Mouse (Mus musculus) gonadal fat pad, adult 2 months (tissue): ENCODE results near the gene Adat2. TPM values are rescaled to one million over a fixed set of nuclear protein-coding genes. Genes with fewer than 3 reads are reported as not detected.

Source experiments
- DNase-seq: peaks from one replicate; pipeline ENCODE4 v3.0.0-alpha.2; 2012; ENCODE audit warnings: low read depth
- polyA plus RNA-seq: library from polyadenylated mRNA; depleted of rRNA; stranded (reverse); fragments of >200 nt; gene quantifications from 2 replicates; pipeline ENCODE4 v1.2.3, GENCODE M21; 2012; rRNA removed

The Adat2 gene
- 4.9 and 6.1 TPM in 2 replicates for polyA plus RNA-seq

DNA sequence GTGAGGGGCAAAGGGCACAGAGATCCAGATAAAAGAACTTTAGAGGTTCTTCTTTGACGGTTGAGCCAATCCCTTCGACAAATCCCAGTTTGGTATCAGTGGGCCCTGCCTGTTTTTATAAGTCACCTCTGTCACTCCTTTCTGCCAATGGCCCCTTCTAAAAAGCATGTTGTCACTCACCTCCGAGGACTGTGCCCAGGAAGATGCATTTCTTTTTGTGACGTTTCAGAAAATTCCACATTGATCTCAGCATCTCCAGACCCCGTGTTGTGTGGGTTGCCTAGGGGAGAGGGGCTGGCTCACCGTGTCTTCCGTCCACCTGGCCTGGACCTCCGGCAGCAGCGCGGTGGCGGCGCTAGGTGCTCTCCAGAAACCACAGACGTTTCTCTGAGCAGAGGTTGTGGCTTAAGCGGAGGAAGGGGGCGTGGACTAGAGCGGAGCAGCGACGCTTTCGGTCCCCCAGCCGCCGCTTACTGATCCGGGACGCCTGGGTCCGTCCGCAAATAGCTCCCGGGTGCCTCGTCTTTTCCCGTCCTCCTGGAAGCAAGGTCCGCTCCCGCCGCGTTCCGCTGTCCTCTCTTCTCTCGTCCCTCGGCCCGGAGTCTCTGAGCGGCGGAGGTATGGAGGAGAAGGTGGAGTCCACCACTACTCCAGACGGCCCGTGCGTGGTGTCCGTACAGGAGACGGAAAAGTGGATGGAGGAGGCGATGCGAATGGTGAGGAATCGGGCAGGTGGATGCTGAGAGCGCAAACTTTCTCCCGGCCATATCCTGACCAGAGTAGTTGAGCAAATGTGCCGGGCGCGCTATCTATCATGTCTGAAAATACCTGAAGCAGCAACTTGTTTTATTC is at the start of gene Adat2, which contains the start of gene Pex3:
Gene Adat2 (plus strand): TSS at position 249 of the 852 bp plus-strand sequence.
Gene Pex3 (minus strand): TSS at position 497 of the 852 bp plus-strand sequence.
- no peak for DNase-seq

DNA sequence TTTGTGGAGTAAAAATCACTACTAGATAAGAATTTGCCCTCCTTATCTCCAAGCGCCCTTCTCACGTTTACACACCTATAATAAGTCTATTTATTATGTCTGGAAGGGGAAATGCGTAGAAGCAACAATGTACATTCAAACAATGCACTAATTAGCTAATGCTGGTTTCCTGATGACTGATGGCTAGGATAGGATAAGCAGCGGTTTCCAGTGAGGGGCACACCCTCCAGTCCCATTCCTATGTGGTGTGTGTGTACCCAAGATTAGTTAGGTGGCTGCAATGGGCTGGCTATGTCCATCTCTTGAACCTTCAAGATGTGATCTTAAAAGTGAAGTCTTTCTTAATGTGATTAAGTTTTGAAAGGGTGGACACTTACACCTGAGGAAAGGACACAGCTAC is 30.8 kb upstream of the Adat2 start:
- no peak for DNase-seq

DNA sequence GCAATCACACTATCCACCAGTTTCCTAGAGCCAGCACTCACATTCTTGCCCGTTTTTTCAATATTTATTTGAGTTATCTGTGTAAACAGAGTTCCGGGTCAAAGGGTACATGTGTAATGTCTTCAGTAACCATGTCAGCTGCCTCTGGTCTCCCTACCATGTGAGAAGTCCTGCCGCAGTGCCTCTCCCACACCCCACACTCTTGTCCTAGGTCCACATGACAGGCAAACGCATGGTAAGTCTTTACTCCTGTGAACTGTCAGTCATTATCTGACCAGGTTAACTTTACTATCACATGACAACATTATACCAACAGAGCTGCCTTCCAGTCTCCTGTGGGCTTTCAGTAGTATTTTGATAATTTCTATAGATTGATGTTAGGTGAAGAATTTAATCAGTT is 24.5 kb upstream of the Adat2 start:
- no peak for DNase-seq

DNA sequence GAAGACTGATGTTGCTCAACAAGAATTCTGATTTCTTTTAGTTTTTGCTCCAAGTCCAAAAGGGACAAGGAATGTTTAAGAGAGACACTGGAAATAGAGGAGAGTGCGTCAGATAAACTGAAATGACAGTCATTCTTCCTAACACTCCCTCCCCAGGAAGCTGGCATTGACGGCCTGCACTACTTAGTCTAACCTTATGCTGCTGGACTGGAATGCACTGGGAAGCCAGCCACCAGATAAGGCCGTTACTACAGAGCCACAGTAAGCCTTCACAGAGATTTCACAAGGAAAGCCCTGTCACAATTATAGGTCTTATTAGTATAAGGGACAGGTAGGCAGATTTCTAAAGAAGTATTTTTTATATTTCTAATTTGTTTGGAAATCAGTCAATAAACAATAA is 17.9 kb upstream of the Adat2 start:
- DNase-seq, result no peak

DNA sequence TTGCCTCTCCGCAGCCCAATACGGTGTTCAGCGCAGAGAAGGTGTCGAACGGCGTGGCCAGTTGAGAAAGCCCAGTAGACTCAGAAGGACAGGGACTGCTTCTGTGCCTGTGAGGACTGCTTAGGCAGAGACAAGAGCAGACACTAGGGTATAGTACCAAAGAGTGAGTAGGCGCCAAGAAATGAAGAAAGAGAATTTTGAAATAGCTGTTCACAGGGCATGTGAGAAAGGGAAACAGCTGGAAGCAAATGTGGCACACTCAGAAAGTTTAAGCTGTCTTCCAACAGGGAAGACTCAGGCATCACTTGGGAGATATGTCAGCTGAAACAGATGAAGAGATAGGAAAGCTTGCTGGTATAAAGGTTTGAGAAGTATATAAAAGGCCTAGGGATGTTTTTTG is 16.0 kb upstream of the Adat2 start:
- DNase-seq, result peak; percentile 62

DNA sequence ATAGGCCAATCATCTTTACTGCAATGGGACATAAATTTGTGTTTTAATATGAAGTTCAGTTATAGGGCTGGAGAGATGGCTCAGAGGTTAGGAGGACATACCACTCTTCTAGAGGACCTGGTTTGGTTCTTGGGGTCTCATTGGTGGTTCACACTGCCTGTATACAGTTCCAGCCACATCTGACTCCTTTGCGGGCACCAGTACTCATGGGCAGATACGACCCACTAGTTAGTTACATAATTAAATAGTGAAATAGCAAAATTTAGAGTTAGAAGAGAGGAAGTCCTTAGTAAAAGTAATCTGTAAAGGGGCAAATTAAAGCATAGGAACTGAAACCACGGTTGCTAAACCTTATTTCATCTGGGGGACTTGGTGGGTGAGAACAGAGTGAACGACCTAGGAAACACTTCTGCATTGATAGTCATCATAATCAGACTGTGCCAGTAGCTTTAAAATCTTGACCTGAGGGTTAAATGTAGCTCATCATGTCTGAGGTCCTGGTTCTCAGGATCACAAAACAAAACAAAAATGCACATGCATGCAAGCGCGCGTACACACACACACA is 12.8 kb upstream of the Adat2 start:
- no peak for DNase-seq

DNA sequence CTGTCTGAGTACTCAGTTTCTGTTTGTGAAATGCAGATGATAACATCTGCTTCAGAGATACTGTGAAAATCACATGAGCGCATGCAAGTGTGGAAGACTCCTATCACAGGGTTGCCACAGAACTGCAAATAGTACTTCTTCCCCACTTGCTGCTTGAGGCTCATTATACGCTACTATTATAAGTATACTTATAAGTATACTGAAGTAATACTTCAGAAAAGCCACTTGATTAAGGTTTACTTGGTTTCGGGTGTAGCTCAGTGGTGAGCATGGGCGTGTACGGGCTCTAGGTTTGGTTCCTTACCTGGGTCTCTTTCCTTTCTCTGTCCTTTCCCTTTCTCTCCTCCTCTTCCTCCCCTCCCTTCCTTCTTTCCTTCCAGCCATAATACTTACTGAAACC is 11.0 kb upstream of the Adat2 start:
- no peak for DNase-seq

DNA sequence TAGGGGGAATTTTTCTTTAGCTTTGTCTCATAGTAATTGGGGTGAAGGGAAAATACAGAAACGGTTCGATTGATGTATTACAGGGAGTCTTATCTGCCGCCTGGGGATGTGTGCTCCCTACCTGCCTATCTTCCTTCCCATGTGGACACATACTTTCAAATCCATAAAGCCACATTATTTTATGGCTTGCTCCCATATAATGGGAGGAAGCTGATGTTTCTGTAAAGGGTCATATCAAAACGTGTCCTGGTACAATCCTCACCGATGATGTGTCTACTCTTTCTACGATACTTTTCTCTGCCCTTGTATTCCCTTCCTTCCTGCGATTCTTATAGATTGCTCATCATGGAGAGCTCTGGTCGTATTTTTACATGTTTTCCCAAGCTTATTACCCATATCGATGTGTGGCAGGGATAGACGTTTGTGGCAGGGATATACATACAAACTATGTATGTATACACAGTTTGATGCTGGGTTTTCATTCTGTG is 848 bp downstream of the Adat2 start:
- DNase-seq, result no peak

DNA sequence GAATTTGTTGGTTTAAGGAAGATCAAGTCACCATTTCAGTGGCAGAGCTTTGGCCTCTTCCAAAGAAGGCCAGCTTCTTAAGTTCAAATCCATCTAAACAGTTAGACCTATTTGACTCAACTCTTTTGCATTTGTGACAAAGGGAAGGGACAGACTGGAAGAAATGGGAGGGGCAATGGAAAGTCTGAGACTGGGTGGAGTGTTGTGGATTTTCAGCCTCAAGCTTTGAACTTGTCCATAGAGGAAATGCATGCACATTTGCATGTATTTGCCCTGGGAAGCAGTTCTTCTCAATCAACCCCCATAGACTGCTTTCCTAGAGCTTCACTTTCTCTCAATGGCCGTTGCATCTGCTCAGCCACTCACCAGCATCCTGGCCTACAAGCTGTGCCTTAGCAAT is 1.6 kb downstream of the Adat2 start:
- DNase-seq, result no peak

DNA sequence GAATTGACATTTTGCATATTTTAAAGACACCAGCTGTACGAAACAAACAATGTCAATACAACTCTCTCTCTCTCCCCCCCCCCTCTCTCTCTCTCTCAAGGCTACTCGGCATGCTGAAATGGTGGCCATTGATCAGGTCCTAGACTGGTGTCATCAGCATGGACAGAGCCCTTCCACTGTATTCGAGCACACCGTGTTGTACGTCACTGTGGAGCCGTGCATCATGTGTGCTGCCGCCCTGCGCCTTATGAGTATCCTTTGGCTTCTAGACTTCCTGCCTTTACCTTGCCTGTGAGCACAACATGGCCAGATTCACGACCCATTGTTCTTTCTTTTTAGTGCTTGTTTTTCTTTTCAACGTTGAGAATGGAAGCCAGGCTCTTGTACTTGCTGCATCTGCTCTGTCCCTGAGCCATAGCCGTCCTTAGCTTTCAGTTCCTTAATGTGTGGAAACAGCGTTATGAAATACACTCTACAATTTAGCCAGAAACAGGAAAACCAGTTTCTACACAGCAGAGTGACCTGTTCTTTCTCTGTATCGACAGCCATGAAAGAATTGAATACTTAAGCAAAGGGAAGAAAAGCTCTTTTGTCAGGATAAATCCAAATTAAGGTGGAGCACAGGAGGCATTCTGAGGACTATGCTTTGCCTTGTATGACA is 7.5 kb downstream of the Adat2 start:
- no peak for DNase-seq

DNA sequence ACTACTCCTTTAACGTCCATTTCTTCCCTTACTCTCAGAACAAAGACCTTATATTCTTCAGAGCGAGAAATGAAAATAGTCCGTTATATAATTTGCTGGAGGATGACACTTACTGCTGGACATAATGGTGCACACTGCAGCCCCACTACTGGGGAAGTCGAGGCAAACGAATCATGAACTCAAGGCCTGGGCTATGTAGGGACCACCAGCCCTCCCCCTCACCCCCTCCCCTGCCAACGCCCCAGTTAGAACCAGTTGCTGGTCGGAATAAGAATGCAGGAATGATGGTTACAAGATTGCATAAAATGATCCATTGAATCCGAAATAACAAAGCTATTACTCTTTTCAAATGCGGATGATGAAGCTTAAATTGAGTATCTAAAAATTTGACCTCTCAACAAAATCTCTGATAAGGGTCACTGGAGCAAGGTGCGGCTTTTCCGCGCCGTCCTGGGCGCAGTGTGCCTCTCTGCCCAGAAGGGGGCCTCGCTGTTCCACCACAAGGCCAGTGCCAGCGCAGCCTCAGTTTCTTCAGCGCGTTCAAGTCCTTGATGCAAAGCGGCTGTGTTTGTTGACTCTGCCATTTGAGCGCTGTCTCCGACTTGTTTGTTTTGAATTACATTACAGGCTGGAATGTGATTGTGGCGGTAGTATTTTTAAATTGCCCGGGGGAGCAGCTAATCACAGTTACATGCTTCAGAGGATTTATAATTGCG is 11.8 kb downstream of the Adat2 start:
- no peak for DNase-seq

DNA sequence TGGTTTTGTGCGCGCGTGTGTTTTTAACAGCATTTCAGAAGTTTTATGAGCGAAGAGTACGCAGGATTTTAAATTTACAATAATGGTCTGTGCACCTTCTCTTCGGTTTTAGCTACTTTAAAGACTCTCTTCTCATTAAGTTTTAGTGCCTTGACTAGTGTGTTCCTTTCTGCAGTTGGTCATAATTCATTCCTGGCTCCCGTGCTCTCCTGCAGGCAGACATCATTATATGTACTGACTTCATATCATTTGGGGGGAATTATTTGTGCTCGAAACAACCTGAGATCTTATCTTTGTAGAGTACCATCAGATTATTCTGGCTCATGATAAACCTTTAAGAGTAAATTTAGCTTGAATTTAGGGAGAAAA is 12.4 kb downstream of the Adat2 start:
- no peak for DNase-seq

DNA sequence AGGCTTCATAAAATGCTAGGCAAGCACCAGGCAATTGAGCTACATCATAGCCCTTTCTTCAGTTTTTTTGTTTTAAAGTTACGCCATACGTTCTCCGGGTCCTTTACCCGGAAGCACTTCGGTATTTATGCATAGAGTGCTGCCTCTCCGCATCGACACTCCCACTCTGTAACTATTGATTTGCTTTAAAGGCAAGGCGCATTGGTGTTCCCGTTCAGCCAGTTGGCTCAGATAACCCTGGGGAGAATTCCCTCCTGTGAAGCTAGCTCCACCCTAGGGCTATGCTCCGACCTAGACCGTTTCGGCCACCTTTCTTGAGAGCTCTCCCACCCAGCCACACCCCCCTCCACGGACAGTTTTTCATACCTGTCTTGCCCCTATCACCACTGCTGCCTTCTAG is 13.7 kb downstream of the Adat2 start:
- no peak for DNase-seq

DNA sequence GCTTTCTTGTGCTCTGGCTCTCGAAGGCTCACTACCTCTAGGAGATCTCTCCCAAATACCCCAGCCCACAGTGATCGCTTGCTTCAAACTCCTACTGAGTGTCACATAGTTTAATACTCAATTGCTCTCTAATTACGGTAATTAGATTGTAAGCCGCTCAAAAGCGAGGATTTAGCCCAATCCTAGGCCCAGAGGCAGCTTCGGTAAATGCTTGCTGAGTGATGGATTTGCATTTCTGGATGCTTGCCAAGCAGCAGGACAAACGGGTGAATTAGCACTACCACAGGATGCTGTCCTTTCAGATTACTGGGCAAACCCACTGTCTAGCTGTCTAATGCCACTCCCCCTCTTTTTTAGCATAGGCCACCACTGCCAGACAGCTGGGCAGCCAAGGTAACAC is 17.1 kb downstream of the Adat2 start:
- DNase-seq, result no peak

DNA sequence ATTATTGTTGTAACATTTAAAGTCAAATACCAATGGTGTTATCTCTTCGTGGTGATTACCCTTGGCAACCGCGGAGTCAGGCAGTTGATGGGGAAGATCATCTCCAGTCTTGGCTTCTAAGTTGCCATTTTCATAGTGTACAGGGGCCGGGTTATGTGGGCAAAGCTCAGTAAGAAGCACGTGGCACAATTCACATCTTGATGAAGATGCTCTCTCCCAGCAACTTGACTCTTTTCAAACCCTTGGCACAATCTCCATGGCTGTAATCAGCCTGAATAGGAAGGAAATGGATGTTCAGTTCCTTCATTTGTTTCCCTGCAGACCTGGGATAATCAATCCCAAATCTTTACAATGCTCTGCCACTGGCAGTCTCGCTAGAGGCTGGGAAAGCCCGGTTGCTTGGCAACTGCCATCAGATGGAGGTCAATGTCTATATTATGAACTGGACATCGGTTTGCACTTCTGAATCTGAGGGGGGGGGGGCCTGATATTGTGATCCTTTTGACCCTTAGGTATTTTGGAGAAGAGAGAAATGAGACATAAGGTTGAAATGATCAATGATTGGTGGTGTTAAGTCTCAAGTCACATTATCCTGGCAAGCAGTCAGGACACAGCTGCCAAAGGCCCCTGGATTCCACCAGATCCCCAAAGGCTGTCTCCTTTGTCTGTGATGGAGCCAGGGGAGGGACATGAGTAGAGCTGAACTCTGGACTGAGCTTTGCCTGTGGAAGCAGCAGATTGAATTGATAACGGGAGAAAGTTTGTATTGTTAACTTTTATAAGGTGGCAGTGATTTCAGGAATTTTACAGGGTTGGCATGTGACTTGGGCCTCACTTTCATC is 18.2 kb downstream of the Adat2 start:
- no peak for DNase-seq

DNA sequence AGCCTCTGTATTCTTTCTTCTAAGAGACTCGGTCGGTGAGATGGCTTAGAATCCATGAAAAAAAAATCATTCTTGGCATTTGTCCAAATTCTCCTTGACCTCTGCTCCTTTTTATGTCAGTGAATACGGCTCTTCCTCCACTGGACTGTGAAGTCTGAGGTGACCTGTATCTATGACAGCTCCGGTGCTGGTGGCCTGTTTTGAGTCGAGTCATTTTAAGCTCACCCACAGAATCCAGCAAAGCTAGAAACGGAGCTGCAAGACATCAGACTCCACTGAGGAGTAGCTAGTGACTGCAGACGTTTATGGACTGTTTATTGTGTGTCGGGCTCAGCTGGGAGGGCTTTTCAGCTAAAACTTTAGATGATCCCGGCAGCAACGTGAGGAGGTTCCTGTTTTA is 19.3 kb downstream of the Adat2 start:
- DNase-seq, result no peak

DNA sequence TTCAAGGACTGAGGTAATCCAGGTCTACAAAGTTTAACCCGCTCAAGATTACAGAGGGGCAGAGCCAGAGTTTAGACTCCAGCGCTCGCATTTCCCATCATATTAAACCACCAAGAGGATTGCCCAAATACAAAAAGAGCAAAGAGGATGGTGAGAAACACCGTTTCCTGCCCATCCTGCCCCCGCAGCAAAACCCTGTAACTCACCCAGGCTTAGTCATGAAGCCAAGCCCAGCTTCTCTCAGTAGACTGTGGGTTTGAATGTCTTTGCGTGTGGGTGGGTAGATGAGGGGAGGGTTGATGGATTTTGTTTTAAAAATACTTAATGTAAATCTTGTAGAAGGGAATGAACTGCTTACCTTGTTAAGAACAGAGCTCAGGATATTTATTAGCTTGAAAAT is 19.7 kb downstream of the Adat2 start:
- no peak for DNase-seq

DNA sequence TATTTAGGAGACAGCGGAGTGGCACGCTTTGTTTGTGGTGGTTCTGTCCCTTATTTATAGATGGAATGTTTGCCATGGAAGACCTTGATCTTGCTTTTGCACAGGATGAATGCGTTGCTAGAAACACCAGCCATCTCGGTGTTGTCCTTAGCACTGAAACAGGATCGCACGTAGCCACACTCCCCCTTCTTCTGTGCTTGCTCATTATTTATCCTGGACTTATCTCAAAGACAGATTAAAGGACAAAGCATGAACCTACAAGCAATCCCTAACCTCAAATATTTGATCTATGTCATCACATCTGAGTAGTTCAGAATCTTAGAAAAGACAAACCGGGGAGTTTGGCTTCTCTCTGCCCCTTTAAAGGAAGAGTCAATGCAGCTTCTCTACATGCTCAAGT is 24.4 kb downstream of the Adat2 start:
- DNase-seq, result no peak

DNA sequence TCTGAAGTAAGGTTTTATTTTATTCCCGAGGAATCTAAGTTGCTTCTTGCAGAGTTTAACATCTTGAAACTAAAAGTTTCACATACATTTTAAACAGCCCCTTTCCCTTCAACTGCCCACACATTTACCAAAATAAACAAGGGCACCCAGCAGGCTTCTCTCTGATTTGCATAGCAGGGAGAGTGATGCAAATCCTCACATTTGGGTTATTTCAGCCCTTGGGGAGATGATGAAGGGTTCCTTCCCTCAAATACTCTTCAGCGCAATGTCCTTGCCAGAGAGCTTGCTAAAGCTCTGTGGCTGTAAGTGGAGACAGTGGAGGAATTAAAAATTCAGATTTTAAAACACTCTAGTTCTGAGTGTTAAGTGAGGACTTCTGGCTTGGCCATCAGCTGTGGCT is 35.2 kb downstream of the Adat2 start:
- no peak for DNase-seq

DNA sequence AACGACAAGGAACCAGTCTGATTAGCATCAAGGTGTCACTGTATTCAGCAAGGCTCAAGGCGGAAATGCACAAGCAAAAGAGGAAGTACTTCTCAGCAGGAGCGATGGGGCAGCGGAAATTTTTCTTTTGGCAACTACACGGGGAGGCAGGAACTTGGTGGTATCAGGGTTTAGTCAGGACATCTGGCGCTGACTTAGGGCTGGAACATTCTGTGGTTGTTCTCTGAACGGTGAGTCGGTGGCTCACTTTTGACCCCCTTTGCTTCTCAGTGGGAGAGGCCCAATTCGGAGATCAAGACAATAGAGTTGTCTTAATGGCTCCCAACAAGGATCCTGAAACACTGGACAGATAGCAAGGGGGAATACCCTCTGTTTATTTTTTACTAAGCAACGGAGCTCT is 39.5 kb downstream of the Adat2 start:
- DNase-seq, result no peak

DNA sequence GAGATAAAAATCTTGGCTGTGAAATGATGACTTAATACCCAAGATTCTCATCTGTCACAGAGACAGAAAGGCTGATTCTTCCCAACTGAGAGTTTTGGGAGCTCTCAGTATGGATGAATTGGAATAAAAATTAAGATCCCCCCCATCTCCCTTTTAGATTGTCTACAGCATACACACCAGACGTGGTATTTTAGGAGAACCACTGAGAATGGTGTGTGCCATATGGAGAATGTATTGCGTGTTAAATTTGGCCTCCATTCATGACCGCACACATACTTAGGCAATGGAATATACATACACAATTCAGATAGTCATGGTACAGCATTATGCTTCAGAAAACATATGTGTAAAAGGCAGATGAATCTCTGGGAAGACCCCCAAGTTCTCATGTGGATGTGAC is 40.8 kb downstream of the Adat2 start:
- DNase-seq, result no peak
